Comparison of ENCODE assay signal across 7 mouse cellular contexts in genomic region chr2:118529466-118530181, GRCm38 (mm10). TPM values are rescaled to one million over a fixed set of nuclear protein-coding genes. Genes with fewer than 3 reads are reported as not detected.
A peak's percentile ranks its signal among the peaks of the same experiment; 100 is the strongest.
DNase-seq lines count a peak whose midpoint lies in the region; ATAC-seq lines count a peak whose summit lies in the region.

No protein-coding gene starts in this region.

- H3K4me1 ChIP-seq in hindbrain, embryonic 13.5 days (replicated peaks) = peaks cover 52% of the 10 kb centered on the region
- H3K4me1 ChIP-seq in limb, embryonic 15.5 days = peaks cover 55% of the 10 kb centered on the region
- H3K4me1 ChIP-seq in neural tube, embryonic 11.5 days (ENCODE audit: control insufficient read depth, insufficient read depth, low read length) = peaks cover 50% of the 10 kb centered on the region

- H3K27me3 ChIP-seq in hindbrain, embryonic 13.5 days = no peaks in the 10 kb centered on the region
- no peaks in the 10 kb centered on the region for H3K27me3 ChIP-seq in limb, embryonic 15.5 days
- no peaks in the 10 kb centered on the region for H3K27me3 ChIP-seq in neural tube, embryonic 11.5 days (ENCODE audit: control insufficient read depth, insufficient read depth, low read length)

- no peak overlapping the region for H3K9ac ChIP-seq in hindbrain, embryonic 13.5 days
- no peak overlapping the region for H3K9ac ChIP-seq in limb, embryonic 15.5 days
- no peak overlapping the region for H3K9ac ChIP-seq in neural tube, embryonic 11.5 days (ENCODE audit: low read length)

- peak; percentile 12; the same call in 1 of the 2 replicates for ATAC-seq in hindbrain, embryonic 13.5 days (ENCODE audit: low FRiP score)
- peak; percentile 18; the same call in 1 of the 2 replicates for ATAC-seq in limb, embryonic 15.5 days (ENCODE audit: insufficient number of reproducible peaks, low FRiP score, low TSS enrichment, low read depth)
- ATAC-seq in neural tube, embryonic 11.5 days (ENCODE audit: insufficient read depth, low FRiP score, low TSS enrichment) = peak; percentile 10; the same call in 1 of the 2 replicates

- H3K9me3 ChIP-seq in hindbrain, embryonic 13.5 days = no peaks in the 10 kb centered on the region
- H3K9me3 ChIP-seq in limb, embryonic 15.5 days = no peaks in the 10 kb centered on the region
- no peaks in the 10 kb centered on the region for H3K9me3 ChIP-seq in neural tube, embryonic 11.5 days (ENCODE audit: control insufficient read depth, low read length)

- 6% methylated on average over 7 of the region's 7 CpGs for WGBS in hindbrain, embryonic 13.5 days
- 20% methylated on average over 7 of the region's 7 CpGs for WGBS in limb, embryonic 15.5 days
- 3% methylated on average over 7 of the region's 7 CpGs for WGBS in neural tube, embryonic 11.5 days

- H3K4me3 ChIP-seq in hindbrain, embryonic 13.5 days = no peak overlapping the region
- H3K4me3 ChIP-seq in limb, embryonic 15.5 days = no peak overlapping the region
- H3K4me3 ChIP-seq in neural tube, embryonic 11.5 days (ENCODE audit: low read depth, low read length) = no peak overlapping the region

- H3K4me2 ChIP-seq in hindbrain, embryonic 13.5 days = no peak overlapping the region
- H3K4me2 ChIP-seq in limb, embryonic 15.5 days = no peak overlapping the region
- H3K4me2 ChIP-seq in neural tube, embryonic 11.5 days (ENCODE audit: low read depth) = no peak overlapping the region

- H3K36me3 ChIP-seq in hindbrain, embryonic 13.5 days = no peaks in the 10 kb centered on the region
- no peaks in the 10 kb centered on the region; the same call in 1 of the 2 replicates for H3K36me3 ChIP-seq in limb, embryonic 15.5 days
- no peaks in the 10 kb centered on the region for H3K36me3 ChIP-seq in neural tube, embryonic 11.5 days (ENCODE audit: control insufficient read depth, insufficient read depth, low read length)

- intact Hi-C loops in left cerebral cortex, postnatal 4 days (cut with DNase I) = no loop called here

- DNase-seq in adrenal gland, postnatal 25 days = peak; percentile 55
- DNase-seq in gastrocnemius, adult 18-20 months (ENCODE audit: low spot score) = peak; percentile 84
- peak; percentile 61 for DNase-seq in neural tube, embryonic 11.5 days (ENCODE audit: low spot score)
- DNase-seq in cerebellum, postnatal 14 days = no peak
- DNase-seq in left cerebral cortex, postnatal 4 days = no peak

- H3K27ac ChIP-seq in hindbrain, embryonic 13.5 days = peak overlapping the region; percentile 30; the same call in 1 of the 2 replicates
- peak overlapping the region; percentile 64 for H3K27ac ChIP-seq in limb, embryonic 15.5 days
- peak overlapping the region; percentile 50 for H3K27ac ChIP-seq in neural tube, embryonic 11.5 days (ENCODE audit: low read depth, low read length)

RNA-seq across cellular contexts. Expression of gene Bmf, which starts 19.9 kb away (rescaled TPM):
- total RNA-seq in adrenal gland, postnatal 25 days (2021) = 13.6 and 24.0 TPM in 2 replicates
- 1 to 10 TPM; 2.1 to 2.2 TPM for total RNA-seq in gastrocnemius, adult 18-20 months (2021)
- polyA plus RNA-seq in hindbrain, embryonic 13.5 days (2015; fragmentation: Nextera tagmentation; extraction: Ambion mirVana) = 4.7 and 5.3 TPM in 2 replicates
- polyA plus RNA-seq in limb, embryonic 15.5 days (2015; fragmentation: Nextera tagmentation; extraction: Ambion mirVana) = 3.8 and 5.9 TPM in 2 replicates
- polyA plus RNA-seq in neural tube, embryonic 11.5 days (2014; fragmentation: Nextera tagmentation; extraction: Ambion mirVana) = 5.9 and 8.3 TPM in 2 replicates
- total RNA-seq in left cerebral cortex, postnatal 4 days (2021) = 1 to 10 TPM; 5.7 to 6.0 TPM

RNA-seq across cellular contexts. Expression of gene Srp14, which starts 50.1 kb away (rescaled TPM):
- 206 and 213 TPM in 2 replicates for total RNA-seq in adrenal gland, postnatal 25 days (2021)
- 100 to 1,000 TPM; 131 to 142 TPM for total RNA-seq in gastrocnemius, adult 18-20 months (2021)
- 362 and 376 TPM in 2 replicates for polyA plus RNA-seq in hindbrain, embryonic 13.5 days (2015; fragmentation: Nextera tagmentation; extraction: Ambion mirVana)
- polyA plus RNA-seq in limb, embryonic 15.5 days (2015; fragmentation: Nextera tagmentation; extraction: Ambion mirVana) = 235 and 240 TPM in 2 replicates
- polyA plus RNA-seq in neural tube, embryonic 11.5 days (2014; fragmentation: Nextera tagmentation; extraction: Ambion mirVana) = 281 and 284 TPM in 2 replicates
- 100 to 1,000 TPM; 159 to 170 TPM for total RNA-seq in left cerebral cortex, postnatal 4 days (2021)

Comparison
In these comparisons a context has a peak if more than half of its experiments do, and no peak if none do; other contexts are left out.
1. DNase-seq: peak in adrenal gland, postnatal 25 days (single experiment), gastrocnemius, adult 18-20 months (single experiment) and neural tube, embryonic 11.5 days (single experiment); none in cerebellum, postnatal 14 days (0 of 2) and left cerebral cortex, postnatal 4 days (single experiment).
2. Peak in every context shown above with its lines, with median percentiles within 50 percentile points of each other: ATAC-seq and H3K27ac ChIP-seq.